Mouse (Mus musculus): Measurements from ENCODE around the gene Olfr1274-ps. TPM values are rescaled to one million over a fixed set of nuclear protein-coding genes. Genes with fewer than 3 reads are reported as not detected.
"Not testable (repeated sequence)": the region's sequence is repeated elsewhere in the genome, so short reads cannot be mapped to it uniquely, and the experiment has no call there.

Gene Olfr1274-ps
- polyA plus RNA-seq, 1 experiment from 2014 or later = not detected

DNA sequence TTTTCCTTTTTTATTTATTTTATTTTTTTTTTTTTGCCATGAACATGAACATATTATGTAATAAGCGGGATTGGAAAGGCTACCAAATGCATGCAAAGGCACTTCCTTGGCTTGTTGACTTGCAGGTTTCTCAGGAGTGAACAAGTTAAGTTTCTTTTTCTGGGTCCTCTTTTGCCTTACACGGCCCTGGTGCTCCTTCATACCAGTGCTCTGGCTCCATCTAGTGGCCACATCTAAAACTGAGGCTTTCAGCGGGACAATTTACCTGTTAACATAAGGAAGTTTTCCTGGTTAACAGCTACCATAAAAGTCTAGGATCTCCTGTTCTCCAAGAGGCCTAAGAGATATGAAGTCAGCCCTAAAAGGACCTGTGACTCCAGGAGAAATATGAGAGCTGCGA, 31.3 kb downstream of the Olfr1274-ps start:
- H3K4me1 ChIP-seq (replicated peaks; ENCODE audit: control insufficient read depth, insufficient read depth, low read length); H3K9me3 ChIP-seq (ENCODE audit: control insufficient read depth, low read length); H3K4me2 ChIP-seq (ENCODE audit: low read depth, low read length); H3K27me3 ChIP-seq (ENCODE audit: control insufficient read depth, insufficient read depth, low read depth, low read length); H3K9ac ChIP-seq (ENCODE audit: low read length); H3K27ac ChIP-seq (ENCODE audit: low read length); ATAC-seq (ENCODE audit: low read depth); H3K36me3 ChIP-seq (ENCODE audit: control insufficient read depth, insufficient read depth, low read length); H3K4me3 ChIP-seq (ENCODE audit: low read length): not testable (repeated sequence)
- WGBS = no CpG with 5 or more reads among the region's 4 CpGs

DNA sequence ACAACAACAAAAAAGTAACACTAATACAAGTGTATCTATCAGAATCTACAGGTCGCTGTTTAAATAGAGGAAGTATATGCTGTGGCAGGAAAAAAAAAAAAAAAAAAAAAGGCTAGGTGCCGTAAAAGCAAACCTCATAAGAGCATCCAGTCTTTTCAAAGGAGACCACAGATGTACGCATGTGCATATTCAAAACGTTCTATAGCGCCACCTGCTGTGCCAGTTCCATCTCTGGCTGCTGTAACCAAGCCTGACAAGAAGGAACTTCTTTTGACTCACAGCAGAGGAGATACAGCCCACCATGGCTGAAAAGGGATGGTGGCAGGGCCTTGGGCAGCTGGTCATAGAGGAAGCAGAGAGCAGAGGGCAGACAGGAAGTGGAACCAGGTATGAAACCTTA, 39.0 kb downstream of the Olfr1274-ps start:
- not testable (repeated sequence) for ATAC-seq (ENCODE audit: low read depth); H3K27ac ChIP-seq (ENCODE audit: low read length); H3K9me3 ChIP-seq (ENCODE audit: control insufficient read depth, low read length); H3K4me2 ChIP-seq (ENCODE audit: low read depth, low read length); H3K9ac ChIP-seq (ENCODE audit: low read length); H3K4me3 ChIP-seq (ENCODE audit: low read length); H3K4me1 ChIP-seq (replicated peaks; ENCODE audit: control insufficient read depth, insufficient read depth, low read length); H3K27me3 ChIP-seq (ENCODE audit: control insufficient read depth, insufficient read depth, low read depth, low read length); H3K36me3 ChIP-seq (ENCODE audit: control insufficient read depth, insufficient read depth, low read length)
- WGBS = 70% methylated on average over 1 of the region's 5 CpGs

DNA sequence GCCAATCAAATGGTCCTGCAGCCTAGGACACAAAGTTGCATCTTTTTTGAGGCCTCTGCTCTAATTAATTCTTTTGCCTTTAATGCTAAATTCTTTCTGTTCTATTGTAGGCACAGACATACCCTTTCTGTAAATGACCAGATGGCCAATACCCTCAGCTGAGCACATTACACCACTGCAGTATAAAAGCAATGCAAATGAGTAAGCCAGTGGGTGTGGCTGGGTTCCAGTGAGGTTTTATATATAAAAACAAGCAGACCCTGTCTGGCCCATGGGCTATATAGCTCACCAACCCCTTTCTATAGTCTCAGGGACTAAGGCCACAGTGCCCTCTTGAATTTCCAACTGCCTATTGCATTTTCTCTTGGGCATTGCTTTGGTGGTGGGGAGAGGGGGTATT, 41.7 kb downstream of the Olfr1274-ps start:
- not testable (repeated sequence) for ATAC-seq (ENCODE audit: low read depth); H3K27ac ChIP-seq (ENCODE audit: low read length); H3K27me3 ChIP-seq (ENCODE audit: control insufficient read depth, insufficient read depth, low read depth, low read length); H3K4me2 ChIP-seq (ENCODE audit: low read depth, low read length); H3K4me1 ChIP-seq (replicated peaks; ENCODE audit: control insufficient read depth, insufficient read depth, low read length); H3K9me3 ChIP-seq (ENCODE audit: control insufficient read depth, low read length); H3K36me3 ChIP-seq (ENCODE audit: control insufficient read depth, insufficient read depth, low read length); H3K9ac ChIP-seq (ENCODE audit: low read length); H3K4me3 ChIP-seq (ENCODE audit: low read length)

DNA sequence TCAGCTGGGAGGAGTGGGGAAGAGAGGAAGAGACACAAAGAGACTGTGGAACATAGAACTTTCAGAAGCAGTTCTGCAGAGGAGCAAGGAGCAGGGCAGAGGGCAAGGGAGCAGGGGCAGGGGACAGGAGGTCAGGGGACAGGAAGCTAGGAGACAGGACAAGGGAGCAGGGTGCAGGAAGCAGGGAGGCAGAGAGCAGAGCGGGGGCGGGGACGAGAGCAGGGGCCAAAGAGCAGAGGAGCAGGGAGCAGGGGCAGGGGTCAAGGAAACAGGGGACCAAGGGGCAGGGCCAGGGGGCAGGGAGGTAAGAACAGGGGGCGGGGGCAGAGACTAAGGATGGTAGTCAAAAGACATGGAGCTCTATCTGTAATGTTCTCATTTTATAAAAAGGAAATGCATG, 43.3 kb downstream of the Olfr1274-ps start:
- not testable (repeated sequence) for H3K4me1 ChIP-seq (replicated peaks; ENCODE audit: control insufficient read depth, insufficient read depth, low read length); H3K36me3 ChIP-seq (ENCODE audit: control insufficient read depth, insufficient read depth, low read length); H3K4me2 ChIP-seq (ENCODE audit: low read depth, low read length); H3K9ac ChIP-seq (ENCODE audit: low read length); H3K27ac ChIP-seq (ENCODE audit: low read length); ATAC-seq (ENCODE audit: low read depth); H3K9me3 ChIP-seq (ENCODE audit: control insufficient read depth, low read length); H3K4me3 ChIP-seq (ENCODE audit: low read length); H3K27me3 ChIP-seq (ENCODE audit: control insufficient read depth, insufficient read depth, low read depth, low read length)
- WGBS = 66% methylated on average over 4 of the region's 4 CpGs

DNA sequence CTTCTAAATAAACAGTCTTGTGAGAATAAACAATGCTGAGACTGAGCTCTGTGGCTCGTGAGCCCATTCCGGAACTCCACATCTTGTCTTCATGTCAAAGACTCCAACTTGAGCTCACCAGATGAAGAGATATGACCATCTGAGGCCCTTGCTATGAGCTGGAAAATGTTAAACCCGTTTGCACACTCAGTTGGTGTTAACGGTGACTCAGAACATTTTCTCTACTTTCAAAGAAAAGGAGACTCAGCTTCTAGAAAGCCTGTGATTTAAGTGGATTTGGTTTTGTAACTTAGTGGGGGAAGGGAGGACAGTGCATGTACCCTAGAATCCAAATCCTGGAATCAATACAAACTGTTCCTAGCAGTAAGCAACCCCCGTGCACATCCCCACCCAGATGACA, 45.3 kb downstream of the Olfr1274-ps start:
- Histone ChIP-seq H3K27ac (ENCODE audit: low read length) (no peak overlapping the region), H3K9ac (ENCODE audit: low read length) (no peak overlapping the region), H3K27me3 (ENCODE audit: control insufficient read depth, insufficient read depth, low read depth, low read length) (no peaks in the 10 kb centered on the region), H3K4me2 (ENCODE audit: low read depth, low read length) (no peak overlapping the region), H3K4me1 (replicated peaks; ENCODE audit: control insufficient read depth, insufficient read depth, low read length) (no peaks in the 10 kb centered on the region), H3K9me3 (ENCODE audit: control insufficient read depth, low read length) (no peaks in the 10 kb centered on the region), H3K36me3 (ENCODE audit: control insufficient read depth, insufficient read depth, low read length) (no peaks in the 10 kb centered on the region), H3K4me3 (ENCODE audit: low read length) (no peak overlapping the region)
- no peak for ATAC-seq (ENCODE audit: low read depth)
- 59% methylated on average over 5 of the region's 5 CpGs for WGBS

DNA sequence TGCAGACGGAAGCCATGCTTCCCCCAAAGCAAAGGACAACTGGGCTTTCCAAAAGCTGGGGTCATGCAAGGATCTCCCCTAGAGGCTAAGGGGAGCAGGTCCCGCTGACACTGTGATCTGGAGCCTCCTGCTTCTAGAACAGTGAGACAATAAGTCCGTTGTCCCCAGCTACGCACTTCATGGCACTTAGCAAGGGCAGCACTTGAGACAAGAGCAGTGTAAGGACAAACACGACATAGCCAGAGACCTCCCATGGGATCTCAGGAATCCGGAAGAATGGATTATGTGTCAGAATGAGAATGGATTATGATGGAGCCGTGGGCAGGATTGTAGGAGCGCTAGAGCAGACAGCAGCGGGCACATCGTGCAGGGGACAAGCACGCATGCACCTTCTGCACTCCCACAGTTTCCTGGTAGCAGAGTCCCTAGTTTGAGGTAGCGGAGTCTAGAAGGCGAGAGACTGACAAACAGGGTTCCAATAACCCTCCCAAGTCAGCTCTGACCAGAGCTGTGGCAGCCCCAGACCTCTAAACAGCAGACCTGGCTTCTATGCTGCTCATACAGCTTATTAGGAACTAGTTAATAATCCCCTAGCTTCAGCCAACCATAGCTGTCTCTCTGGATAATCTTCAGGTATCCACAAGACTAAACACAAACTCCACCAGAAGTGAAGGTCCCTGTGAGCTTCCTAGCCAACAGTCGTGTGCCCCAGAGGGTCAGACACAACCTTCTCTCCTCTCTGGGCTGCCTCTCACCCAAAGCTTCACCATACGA, 50.7 kb downstream of the Olfr1274-ps start:
- Histone ChIP-seq H3K4me1 (replicated peaks; ENCODE audit: control insufficient read depth, insufficient read depth, low read length) (0 out of 2 replicates have a peak, but pooled peaks cover 4% of the 10 kb centered on the region), H3K27me3 (ENCODE audit: control insufficient read depth, insufficient read depth, low read depth, low read length) (no peaks in the 10 kb centered on the region), H3K36me3 (ENCODE audit: control insufficient read depth, insufficient read depth, low read length) (no peaks in the 10 kb centered on the region), H3K27ac (ENCODE audit: low read length) (0 out of 2 replicates have a peak overlapping the region, but pooled peaks have one; percentile 1), H3K9ac (ENCODE audit: low read length) (no peak overlapping the region), H3K4me2 (ENCODE audit: low read depth, low read length) (peak overlapping the region; percentile 17; the same call in 1 of the 2 replicates), H3K9me3 (ENCODE audit: control insufficient read depth, low read length) (no peaks in the 10 kb centered on the region), H3K4me3 (ENCODE audit: low read length) (no peak overlapping the region)
- peak; percentile 90 for ATAC-seq (ENCODE audit: low read depth)
- 53% methylated on average over 15 of the region's 15 CpGs for WGBS

DNA sequence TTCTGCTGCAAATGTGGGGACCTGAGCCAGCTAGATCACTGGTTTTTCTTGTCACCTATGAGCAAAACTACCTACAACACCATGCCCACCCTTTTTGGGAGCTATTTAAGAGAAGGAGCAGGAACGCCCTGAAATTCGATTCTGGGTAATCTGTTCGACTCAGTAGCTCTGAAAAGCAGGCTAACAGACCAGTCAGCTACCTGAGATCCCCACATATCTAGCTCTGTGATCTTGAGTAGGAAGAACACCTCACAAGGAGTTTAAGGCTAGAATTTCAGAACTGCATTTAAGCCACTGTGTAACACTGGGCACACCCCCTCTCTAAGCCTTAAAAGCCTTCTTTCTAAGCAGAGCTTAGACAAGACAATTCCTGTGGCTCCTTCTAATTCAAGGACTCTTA, 53.9 kb downstream of the Olfr1274-ps start:
- no peak for ATAC-seq (ENCODE audit: low read depth)
- H3K9ac ChIP-seq (ENCODE audit: low read length) = no peak overlapping the region

More for the DNA sequence above, 53.9 kb downstream of the Olfr1274-ps start:
- 0 out of 2 replicates have a peak, but pooled peaks cover 4% of the 10 kb centered on the region for H3K4me1 ChIP-seq (replicated peaks; ENCODE audit: control insufficient read depth, insufficient read depth, low read length)
- H3K27ac ChIP-seq (ENCODE audit: low read length) = no peak overlapping the region
- 0 out of 2 replicates have a peak, but pooled peaks cover 2% of the 10 kb centered on the region for H3K36me3 ChIP-seq (ENCODE audit: control insufficient read depth, insufficient read depth, low read length)
- no peak overlapping the region for H3K4me2 ChIP-seq (ENCODE audit: low read depth, low read length)
- WGBS = 72% methylated on average over 3 of the region's 3 CpGs
- no peaks in the 10 kb centered on the region for H3K27me3 ChIP-seq (ENCODE audit: control insufficient read depth, insufficient read depth, low read depth, low read length)
- no peak overlapping the region for H3K4me3 ChIP-seq (ENCODE audit: low read length)
- H3K9me3 ChIP-seq (ENCODE audit: control insufficient read depth, low read length) = no peaks in the 10 kb centered on the region

Other genes with a start within 250 kb of the Olfr1274-ps start
- gene Olfr1270, start 245.6 kb upstream of the Olfr1274-ps start, polyA plus RNA-seq (2015; fragmentation: Nextera tagmentation; extraction: Ambion mirVana) = not detected in 2 replicates
- not detected in 2 replicates for gene Olfr1506, start 174.2 kb upstream of the Olfr1274-ps start, polyA plus RNA-seq (2015; fragmentation: Nextera tagmentation; extraction: Ambion mirVana)
- gene Olfr142, start 141.1 kb upstream of the Olfr1274-ps start, polyA plus RNA-seq (2015; fragmentation: Nextera tagmentation; extraction: Ambion mirVana) = not detected in 2 replicates
- not detected in 2 replicates for gene Olfr1271, start 127.7 kb upstream of the Olfr1274-ps start, polyA plus RNA-seq (2015; fragmentation: Nextera tagmentation; extraction: Ambion mirVana)
- gene Olfr1272, start 105.8 kb upstream of the Olfr1274-ps start, polyA plus RNA-seq (2015; fragmentation: Nextera tagmentation; extraction: Ambion mirVana) = not detected in 2 replicates
- gene Gm13769, start 76.5 kb upstream of the Olfr1274-ps start, polyA plus RNA-seq (2015; fragmentation: Nextera tagmentation; extraction: Ambion mirVana) = not detected in 2 replicates
- 2.7 and 3.1 TPM in 2 replicates for gene Ptprj, start 182.0 kb downstream of the Olfr1274-ps start, polyA plus RNA-seq (2015; fragmentation: Nextera tagmentation; extraction: Ambion mirVana)

Data from lung, embryonic 16.5 days (tissue).